Comparison of ENCODE assay signal across 22 mouse cellular contexts in genomic region chr5:136499316-136499715, GRCm38 (mm10).
A peak's percentile ranks its signal among the peaks of the same experiment; 100 is the strongest.
DNase-seq lines count a peak whose midpoint lies in the region; ATAC-seq and TF ChIP-seq lines count a peak whose summit lies in the region.
"Had no signal": no experiment of that assay in that cellular context is flagged by ENCODE, and none has a peak within 500 bp of the region (broad histone marks: within the 10 kb centered on the region; RNA-seq: fewer than 3 reads in every experiment).

No protein-coding gene starts in this region.

- DNase-seq in cerebellum, adult 2 months, result no peak
- no peak for DNase-seq in cerebellum, adult 11 months
- no peak for DNase-seq in lung, adult 18-20 months
- peak; percentile 43 for DNase-seq in brain, embryonic 14.5 days (ENCODE audit: low read depth)
- no peak for DNase-seq in T-cell, adult 2 months (ENCODE audit: low spot score)
- DNase-seq: adrenal gland, postnatal 36 days; cerebellum, adult 11-12 months; cerebellum, adult 9-11 months; gastrocnemius, postnatal 36 days; heart, adult 18-20 months; heart, postnatal 4 days had no signal

- peak overlapping the region; percentile 81 for H3K27ac ChIP-seq in cerebellum, adult 2 months (ENCODE audit: insufficient read depth, low read length)
- H3K27ac ChIP-seq in lung, embryonic 15.5 days, result peak overlapping the region; percentile 12; the same call in 1 of the 2 replicates
- H3K27ac ChIP-seq: embryonic facial prominence, embryonic 13.5 days; forebrain, embryonic 13.5 days; hindbrain, embryonic 12.5 days had no signal

- TF ChIP-seq CTCF in cerebellum, adult 2 months (IDR thresholded peaks at IDR 0.05; ENCODE audit: borderline replicate concordance, insufficient read depth, low read depth, low read length), result no peak
- no peak for TF ChIP-seq CTCF in brain, embryonic 14.5 days (IDR thresholded peaks at IDR 0.05; ENCODE audit: borderline replicate concordance, extremely low read depth, insufficient read depth, insufficient read length)

- H3K9me3 ChIP-seq in lung, embryonic 15.5 days, result no peaks in the 10 kb centered on the region
- H3K9me3 ChIP-seq: embryonic facial prominence, embryonic 13.5 days; forebrain, embryonic 13.5 days; hindbrain, embryonic 12.5 days had no signal

- no peak overlapping the region for H3ac ChIP-seq in myocyte (ENCODE audit: control insufficient read depth, insufficient read length)

- no peak overlapping the region for H3K9ac ChIP-seq in lung, embryonic 15.5 days
- H3K9ac ChIP-seq: embryonic facial prominence, embryonic 13.5 days; forebrain, embryonic 13.5 days; hindbrain, embryonic 12.5 days had no signal

- no peak for ATAC-seq in lung, embryonic 15.5 days (ENCODE audit: borderline replicate concordance, extremely low read depth, low FRiP score, low TSS enrichment)
- ATAC-seq in activated CD4-positive, CD25-positive, alpha-beta regulatory T cell, adult 4 months, result no peak
- ATAC-seq: forebrain, embryonic 13.5 days; hindbrain, embryonic 16.5 days; inflammation-experienced regulatory T-cells, adult 6 months; intestine, postnatal 0 days had no signal

- H3K79me2 ChIP-seq in myocyte (ENCODE audit: control insufficient read depth, insufficient read depth), result peaks cover 91% of the 10 kb centered on the region

- H3K4me2 ChIP-seq in lung, embryonic 15.5 days, result no peak overlapping the region
- H3K4me2 ChIP-seq in myocyte (ENCODE audit: low read depth), result peak overlapping the region; percentile 76
- H3K4me2 ChIP-seq: embryonic facial prominence, embryonic 13.5 days; forebrain, embryonic 13.5 days; heart, embryonic 11.5 days; hindbrain, embryonic 12.5 days had no signal

- peaks cover 80% of the 10 kb centered on the region for H3K4me1 ChIP-seq in cerebellum, adult 2 months (ENCODE audit: control insufficient read depth, insufficient read depth, low read length)
- peaks cover 57% of the 10 kb centered on the region for H3K4me1 ChIP-seq in lung, embryonic 15.5 days

- H3K4me3 ChIP-seq in cerebellum, adult 2 months (replicated peaks; ENCODE audit: insufficient read depth, low read depth, low read length), result no peak overlapping the region
- no peak overlapping the region for H3K4me3 ChIP-seq in lung, embryonic 15.5 days
- no peak overlapping the region for H3K4me3 ChIP-seq in myocyte
- H3K4me3 ChIP-seq: embryonic facial prominence, embryonic 13.5 days; forebrain, embryonic 13.5 days; hindbrain, embryonic 12.5 days had no signal

- 83% methylated on average over 2 of the region's 2 CpGs for WGBS in cerebellum, adult 2 months
- WGBS in lung, embryonic 15.5 days, result 79% methylated on average over 2 of the region's 2 CpGs

- no peaks in the 10 kb centered on the region for H3K36me3 ChIP-seq in lung, embryonic 15.5 days
- H3K36me3 ChIP-seq in myocyte (ENCODE audit: control insufficient read depth, insufficient read depth), result no peaks in the 10 kb centered on the region
- H3K36me3 ChIP-seq: embryonic facial prominence, embryonic 13.5 days; hindbrain, embryonic 12.5 days had no signal

- TF ChIP-seq POLR2A in cerebellum, adult 2 months (IDR thresholded peaks at IDR 0.05; ENCODE audit: borderline replicate concordance, insufficient read depth, low read length), result no peak
- TF ChIP-seq POLR2A in brain, embryonic 14.5 days (IDR thresholded peaks at IDR 0.05; ENCODE audit: borderline replicate concordance, extremely low read depth, insufficient read depth, insufficient read length, poor library complexity, severe bottlenecking), result no peak
- no peak for TF ChIP-seq POLR2A in myocyte (IDR thresholded peaks at IDR 0.05; ENCODE audit: insufficient read length, low read depth)

- H3K27me3 ChIP-seq in cerebellum, adult 2 months (ENCODE audit: control insufficient read depth, insufficient read depth, low read length), result no peaks in the 10 kb centered on the region
- no peaks in the 10 kb centered on the region for H3K27me3 ChIP-seq in lung, embryonic 15.5 days
- no peaks in the 10 kb centered on the region for H3K27me3 ChIP-seq in myocyte (ENCODE audit: control insufficient read depth, insufficient read depth, insufficient read length)
- H3K27me3 ChIP-seq: CH12.LX; forebrain, embryonic 13.5 days; hindbrain, embryonic 12.5 days had no signal

TF ChIP-seq in myocyte, 11 proteins besides CTCF, POLR2A, EP300 and RAD21:
- TF ChIP-seq TCF12 (IDR thresholded peaks at IDR 0.05; ENCODE audit: insufficient read depth, poor library complexity, severe bottlenecking), result no peak
- TF ChIP-seq USF1 (IDR thresholded peaks at IDR 0.05; ENCODE audit: low read depth), result no peak
- TF ChIP-seq MAX (IDR thresholded peaks at IDR 0.05; ENCODE audit: low read depth), result no peak
TF ChIP-seq in myocyte: peak in this region for 0.
